Mouse (Mus musculus) E14TG2a.4 (cell line): ENCODE measurements around the gene Apoc3.

Source experiments
- CTCF ChIP-seq: conservative IDR thresholded peaks from 2 replicates; pipeline ENCODE4 v1.5.1; 2014; ENCODE audit warnings: low read length
- NANOG ChIP-seq: IDR thresholded peaks from 2 replicates; pipeline ENCODE4 v1.6.1; 2014; ENCODE audit warnings: borderline replicate concordance, low read length, mixed read lengths
- POU5F1 ChIP-seq: IDR thresholded peaks from 2 replicates; pipeline ENCODE4 v1.6.1; 2014; ENCODE audit warnings: low read length, borderline replicate concordance

GRCm38 (mm10) chr9:46274494-46274893 is 39.1 kb upstream of the Apoc3 start:
- TF ChIP-seq NANOG (no peak), CTCF (no peak), POU5F1 (no peak)
